Mouse (Mus musculus) bone marrow, adult 2 months (tissue): ENCODE measurements around the gene Tubgcp2. TPM values are rescaled to one million over a fixed set of nuclear protein-coding genes. Genes with fewer than 3 reads are reported as not detected.

ENCODE experiments used
- H3K27ac ChIP-seq: fragments of 200-500 bp; 2 replicates; pipeline ENCODE4 v1.5.1; 2012; ENCODE audit warnings: low read depth, mild to moderate bottlenecking, control low read depth, inconsistent platforms, low read length; ENCODE audit not compliant: control insufficient read depth, poor library complexity, insufficient read depth
- H3K4me1 ChIP-seq: fragments of 200-500 bp; 2 replicates; pipeline ENCODE4 v1.6.1; 2011; ENCODE audit warnings: low read length; ENCODE audit not compliant: control insufficient read depth, insufficient read depth
- H3K4me3 ChIP-seq: fragments of 200-500 bp; replicated peaks from 2 replicates; pipeline ENCODE3; 2011; ENCODE audit warnings: mild to moderate bottlenecking, low read depth, low read length, control low read depth; ENCODE audit not compliant: control insufficient read depth
- CTCF ChIP-seq: fragments of 200-500 bp; IDR thresholded peaks from 2 replicates; pipeline ENCODE4 v1.5.1; 2011; ENCODE audit warnings: low read length, control low read depth; ENCODE audit not compliant: control insufficient read depth, insufficient read depth
- POLR2A ChIP-seq: fragments of 200-500 bp; IDR thresholded peaks from 2 replicates; pipeline ENCODE4 v1.6.1; 2011; ENCODE audit warnings: low read depth, mild to moderate bottlenecking, control low read depth, low read length, borderline replicate concordance; ENCODE audit not compliant: control insufficient read depth
- whole genome bisulfite sequencing: fragments of 180-500 bp; shearing (Covaris S2); methylation state at CpG from one replicate; pipeline ENCODE4 v1.1.7; 2018; 5-methylcytosine and 5-hydroxymethylcytosine counted together
- polyA plus RNA-seq: library from polyadenylated mRNA; stranded (reverse); fragments of >200 nt; gene quantifications from 2 replicates; pipeline ENCODE4 v1.2.4, GENCODE M21; 2011; ENCODE audit warnings: low replicate concordance; ENCODE audit not compliant: missing spikeins, insufficient read depth, insufficient read length

Tubgcp2 gene
- polyA plus RNA-seq, 1 experiment = 17.5 TPM

- WGBS = 17% methylated on average over 7 of the region's 7 CpGs
- TF ChIP-seq POLR2A (no peak), CTCF (peak; percentile 75)
- H3K4me3 ChIP-seq = no peak overlapping the region
Observed at GRCm38 (mm10) chr7:140063092-140063491, 26.6 kb upstream of the Tubgcp2 start.

DNA sequence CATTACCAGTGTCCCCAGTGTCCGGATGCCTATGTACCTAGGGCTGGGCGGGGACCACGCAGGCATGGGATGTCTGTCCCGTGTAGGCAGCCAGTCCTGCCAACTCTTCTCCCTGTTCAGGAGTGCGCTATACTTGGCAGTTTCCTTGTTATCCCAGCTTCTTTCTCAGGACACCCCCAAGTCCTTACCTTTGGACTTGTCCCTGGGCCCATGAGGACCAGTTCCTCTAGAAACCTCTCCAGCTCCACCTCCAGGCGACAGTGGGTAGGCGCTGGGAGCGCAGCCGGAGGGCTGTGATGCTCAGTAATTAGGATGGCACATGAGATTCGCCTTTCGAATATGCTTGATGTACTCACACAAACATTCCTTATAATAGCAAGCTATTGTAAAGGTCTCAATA lies 25.8 kb upstream of the Tubgcp2 start:
- Histone ChIP-seq H3K4me3 (no peak overlapping the region), H3K27ac (no peak overlapping the region), H3K4me1 (no peaks in the 10 kb centered on the region)
- WGBS = 20% methylated on average over 11 of the region's 11 CpGs
- peak; percentile 7; the same call in 1 of the 2 replicates for TF ChIP-seq CTCF
- no peak for TF ChIP-seq POLR2A

More at GRCm38 (mm10) chr7:140063092-140063491, 26.6 kb upstream of the Tubgcp2 start:
- no peak overlapping the region for H3K27ac ChIP-seq
- H3K4me1 ChIP-seq = no peaks in the 10 kb centered on the region

GRCm38 (mm10) chr7:140061832-140062130 lies 25.3 kb upstream of the Tubgcp2 start:
- Histone ChIP-seq H3K4me3 (no peak overlapping the region), H3K27ac (no peak overlapping the region), H3K4me1 (no peaks in the 10 kb centered on the region)
- 8% methylated on average over 6 of the region's 6 CpGs for WGBS
- TF ChIP-seq CTCF = no peak
- no peak for TF ChIP-seq POLR2A

GRCm38 (mm10) chr7:140060936-140061831 lies 24.7 kb upstream of the Tubgcp2 start:
- Histone ChIP-seq H3K4me3 (no peak overlapping the region), H3K4me1 (no peaks in the 10 kb centered on the region), H3K27ac (no peak overlapping the region)
- 3% methylated on average over 47 of the region's 47 CpGs for WGBS
- no peak for TF ChIP-seq CTCF
- no peak for TF ChIP-seq POLR2A

- Histone ChIP-seq H3K4me1 (no peaks in the 10 kb centered on the region), H3K4me3 (no peak overlapping the region), H3K27ac (no peak overlapping the region)
- 50% methylated on average over 4 of the region's 4 CpGs for WGBS
- TF ChIP-seq POLR2A (no peak), CTCF (no peak)
Observed at GRCm38 (mm10) chr7:140059601-140060000, 23.1 kb upstream of the Tubgcp2 start.

DNA sequence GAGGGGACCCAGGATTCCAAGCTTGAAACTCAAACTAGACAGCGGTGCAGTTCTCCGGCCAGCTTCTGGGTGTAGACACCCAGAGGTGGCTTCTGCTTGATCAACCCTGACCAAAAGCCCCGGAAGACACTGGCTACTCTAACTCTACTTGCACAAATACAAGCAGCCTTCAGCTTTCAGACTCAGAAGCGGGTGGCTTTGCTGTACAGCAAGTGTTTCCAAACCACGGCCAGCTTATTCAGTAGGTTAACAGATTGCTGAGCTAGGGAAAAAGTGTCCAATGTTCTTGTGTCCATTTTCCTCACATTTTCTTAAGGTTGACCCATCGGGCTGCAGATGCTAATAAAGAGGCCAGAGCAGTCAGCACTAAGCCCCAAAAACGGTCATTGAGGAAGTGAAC lies 22.1 kb upstream of the Tubgcp2 start:
- Histone ChIP-seq H3K4me1 (no peaks in the 10 kb centered on the region), H3K4me3 (no peak overlapping the region), H3K27ac (no peak overlapping the region)
- 32% methylated on average over 7 of the region's 7 CpGs for WGBS
- TF ChIP-seq POLR2A (no peak), CTCF (no peak)

- WGBS = 6% methylated on average over 53 of the region's 53 CpGs
- no peaks in the 10 kb centered on the region for H3K4me1 ChIP-seq
- H3K27ac ChIP-seq = no peak overlapping the region
- no peak overlapping the region for H3K4me3 ChIP-seq
- no peak for TF ChIP-seq POLR2A
- no peak for TF ChIP-seq CTCF
Observed at GRCm38 (mm10) chr7:140057413-140058407, 21.2 kb upstream of the Tubgcp2 start.

DNA sequence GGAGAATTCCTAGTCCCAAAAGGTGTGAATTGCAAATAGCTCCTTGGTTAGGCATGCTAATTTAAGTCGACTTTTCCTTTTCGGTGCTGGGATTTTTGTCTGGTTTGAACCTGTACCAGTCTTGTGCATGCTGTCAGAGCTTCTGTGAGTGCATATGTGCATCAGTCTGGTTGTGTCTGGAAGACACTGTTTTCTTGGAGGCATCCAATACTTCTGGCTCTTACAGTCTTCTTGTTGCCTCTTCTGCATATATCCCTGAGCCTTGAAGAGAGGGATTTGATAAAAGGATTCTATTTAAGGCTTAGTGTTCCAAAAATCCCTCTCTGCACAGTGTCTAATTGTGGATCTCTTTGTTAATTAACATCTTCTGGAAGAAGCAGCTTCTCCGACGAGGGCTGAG lies 17.7 kb upstream of the Tubgcp2 start:
- TF ChIP-seq CTCF (no peak), POLR2A (no peak)
- Histone ChIP-seq H3K27ac (no peak overlapping the region), H3K4me1 (no peaks in the 10 kb centered on the region), H3K4me3 (no peak overlapping the region)
- WGBS = 74% methylated on average over 4 of the region's 4 CpGs
